Mouse (Mus musculus) neural tube, embryonic 14.5 days (tissue): ENCODE results near the gene Slc9a2. TPM values are rescaled to one million over a fixed set of nuclear protein-coding genes. Genes with fewer than 3 reads are reported as not detected.
A peak's percentile ranks its signal among the peaks of the same experiment; 100 is the strongest.

ENCODE experiments used
- ATAC-seq: fragments of 200-750 bp; cut with Nextera tagmentation; 2 replicates; pipeline ENCODE4 v1.8.0; 2017; ENCODE audit warnings: low read depth, mild to moderate bottlenecking, moderate TSS enrichment, moderate library complexity
- H3K27ac ChIP-seq: fragments of 300-500 bp; sonication (generic); 2 replicates; pipeline ENCODE4 v1.5.1; 2014; ENCODE audit warnings: low read depth, mild to moderate bottlenecking, control low read depth, low read length, moderate library complexity, mixed read lengths
- H3K27me3 ChIP-seq: fragments of 300-500 bp; sonication (generic); 2 replicates; pipeline ENCODE4 v1.6.1; 2014; ENCODE audit warnings: low read length; ENCODE audit not compliant: control insufficient read depth, insufficient read depth
- H3K36me3 ChIP-seq: fragments of 300-500 bp; sonication (generic); 2 replicates; pipeline ENCODE4 v1.6.1; 2014; ENCODE audit warnings: low read length, mixed read lengths; ENCODE audit not compliant: control insufficient read depth, insufficient read depth
- H3K4me1 ChIP-seq: fragments of 300-500 bp; sonication (generic); 2 replicates; pipeline ENCODE4 v1.6.1; 2014; ENCODE audit warnings: low read length; ENCODE audit not compliant: control insufficient read depth, insufficient read depth
- H3K4me2 ChIP-seq: fragments of 300-500 bp; sonication (generic); 2 replicates; pipeline ENCODE4 v1.6.1; 2014; ENCODE audit warnings: mild to moderate bottlenecking, low read depth, low read length, control low read depth
- H3K4me3 ChIP-seq: fragments of 300-500 bp; sonication (generic); 2 replicates; pipeline ENCODE4 v1.5.1; 2014; ENCODE audit warnings: low read depth, low read length, control low read depth, mixed read lengths
- H3K9ac ChIP-seq: fragments of 300-500 bp; sonication (generic); replicated peaks from 2 replicates; pipeline ENCODE4 v1.6.1; 2014; ENCODE audit warnings: low read depth, mild to moderate bottlenecking, control low read depth, low read length, mixed read lengths
- H3K9me3 ChIP-seq: fragments of 300-500 bp; sonication (generic); 2 replicates; pipeline ENCODE4 v1.6.1; 2016; ENCODE audit warnings: low read length; ENCODE audit not compliant: control insufficient read depth
- WGBS: fragments of 180-500 bp; shearing (Covaris S2); extraction: QIAGEN DNeasy Blood & Tissue Kit; methylation state at CpG from one replicate; pipeline ENCODE4 v1.1.7; 2014; 5-methylcytosine and 5-hydroxymethylcytosine counted together
- polyA plus RNA-seq: library from polyadenylated mRNA; unstranded; fragments of >200 nt; fragmentation: Nextera tagmentation; extraction: Ambion mirVana; gene quantifications from 2 replicates; pipeline ENCODE4 v1.2.1, GENCODE M21; 2014

Gene Slc9a2
- polyA plus RNA-seq, 1 experiment from 2014 or later, result 0.16 TPM

- Histone ChIP-seq H3K9ac (peak overlapping the region; percentile 33), H3K4me1 (peaks cover 4% of the 10 kb centered on the region; the same call in 1 of the 2 replicates), H3K27ac (no peak overlapping the region), H3K27me3 (peaks cover 26% of the 10 kb centered on the region), H3K4me2 (peak overlapping the region; percentile 99), H3K4me3 (peak overlapping the region; percentile 58), H3K9me3 (no peaks in the 10 kb centered on the region), H3K36me3 (no peaks in the 10 kb centered on the region)
- WGBS, result 4% methylated on average over 44 of the region's 44 CpGs
- peak; percentile 75 for ATAC-seq
Measured at GRCm38 (mm10) chr1:40681699-40682510, 1.5 kb downstream of the Slc9a2 start.

GRCm38 (mm10) chr1:40694296-40694695 lies 13.9 kb downstream of the Slc9a2 start:
- H3K4me1 ChIP-seq, result no peaks in the 10 kb centered on the region
- no peaks in the 10 kb centered on the region for H3K9me3 ChIP-seq
- no peak overlapping the region for H3K4me3 ChIP-seq
- no peaks in the 10 kb centered on the region for H3K27me3 ChIP-seq
- H3K9ac ChIP-seq, result no peak overlapping the region
- WGBS, result 91% methylated on average over 13 of the region's 13 CpGs
- ATAC-seq, result no peak
- H3K4me2 ChIP-seq, result no peak overlapping the region
- H3K36me3 ChIP-seq, result no peaks in the 10 kb centered on the region
- no peak overlapping the region for H3K27ac ChIP-seq

- Histone ChIP-seq H3K27me3 (no peaks in the 10 kb centered on the region), H3K36me3 (no peaks in the 10 kb centered on the region), H3K4me2 (no peak overlapping the region), H3K9ac (no peak overlapping the region), H3K9me3 (no peaks in the 10 kb centered on the region), H3K27ac (no peak overlapping the region), H3K4me1 (no peaks in the 10 kb centered on the region), H3K4me3 (no peak overlapping the region)
- WGBS, result 92% methylated on average over 3 of the region's 3 CpGs
- no peak for ATAC-seq
Measured at GRCm38 (mm10) chr1:40696436-40696835, 16.1 kb downstream of the Slc9a2 start.

GRCm38 (mm10) chr1:40705099-40705498 lies 24.7 kb downstream of the Slc9a2 start:
- 90% methylated on average over 4 of the region's 4 CpGs for WGBS
- H3K4me1 ChIP-seq, result no peaks in the 10 kb centered on the region
- no peak overlapping the region for H3K9ac ChIP-seq
- no peaks in the 10 kb centered on the region for H3K27me3 ChIP-seq
- no peak overlapping the region for H3K4me3 ChIP-seq
- H3K9me3 ChIP-seq, result no peaks in the 10 kb centered on the region
- H3K36me3 ChIP-seq, result no peaks in the 10 kb centered on the region
- no peak for ATAC-seq
- H3K27ac ChIP-seq, result no peak overlapping the region
- H3K4me2 ChIP-seq, result no peak overlapping the region

GRCm38 (mm10) chr1:40714950-40715349 lies 34.6 kb downstream of the Slc9a2 start:
- no peak for ATAC-seq
- no peaks in the 10 kb centered on the region for H3K9me3 ChIP-seq
- no peak overlapping the region for H3K27ac ChIP-seq
- H3K36me3 ChIP-seq, result no peaks in the 10 kb centered on the region
- H3K9ac ChIP-seq, result no peak overlapping the region
- H3K4me3 ChIP-seq, result no peak overlapping the region
- no peak overlapping the region for H3K4me2 ChIP-seq
- WGBS, result 75% methylated on average over 9 of the region's 9 CpGs
- H3K4me1 ChIP-seq, result no peaks in the 10 kb centered on the region
- no peaks in the 10 kb centered on the region for H3K27me3 ChIP-seq

GRCm38 (mm10) chr1:40726051-40726450 lies 45.7 kb downstream of the Slc9a2 start:
- no peaks in the 10 kb centered on the region for H3K9me3 ChIP-seq
- no peaks in the 10 kb centered on the region for H3K4me1 ChIP-seq
- no peak overlapping the region for H3K4me2 ChIP-seq
- no peaks in the 10 kb centered on the region for H3K36me3 ChIP-seq
- no peak overlapping the region for H3K4me3 ChIP-seq
- WGBS, result 86% methylated on average over 10 of the region's 10 CpGs
- no peak overlapping the region for H3K27ac ChIP-seq
- ATAC-seq, result no peak
- H3K27me3 ChIP-seq, result no peaks in the 10 kb centered on the region
- H3K9ac ChIP-seq, result no peak overlapping the region

GRCm38 (mm10) chr1:40727404-40727803 lies 47.0 kb downstream of the Slc9a2 start:
- Histone ChIP-seq H3K9ac (no peak overlapping the region), H3K36me3 (no peaks in the 10 kb centered on the region), H3K4me1 (no peaks in the 10 kb centered on the region), H3K9me3 (no peaks in the 10 kb centered on the region), H3K4me2 (no peak overlapping the region), H3K4me3 (no peak overlapping the region), H3K27ac (no peak overlapping the region), H3K27me3 (no peaks in the 10 kb centered on the region)
- WGBS, result 92% methylated on average over 7 of the region's 7 CpGs
- no peak for ATAC-seq

- Histone ChIP-seq H3K27me3 (no peaks in the 10 kb centered on the region), H3K27ac (no peak overlapping the region), H3K36me3 (no peaks in the 10 kb centered on the region), H3K4me3 (no peak overlapping the region), H3K9ac (no peak overlapping the region), H3K9me3 (no peaks in the 10 kb centered on the region), H3K4me1 (no peaks in the 10 kb centered on the region), H3K4me2 (no peak overlapping the region)
- ATAC-seq, result no peak
- 95% methylated on average over 1 of the region's 1 CpGs for WGBS
Measured at GRCm38 (mm10) chr1:40728636-40729035, 48.3 kb downstream of the Slc9a2 start.

GRCm38 (mm10) chr1:40737671-40738070 lies 57.3 kb downstream of the Slc9a2 start:
- Histone ChIP-seq H3K27me3 (no peaks in the 10 kb centered on the region), H3K4me2 (no peak overlapping the region), H3K9me3 (no peaks in the 10 kb centered on the region), H3K27ac (no peak overlapping the region), H3K4me3 (no peak overlapping the region), H3K9ac (no peak overlapping the region), H3K4me1 (no peaks in the 10 kb centered on the region), H3K36me3 (no peaks in the 10 kb centered on the region)
- WGBS, result 76% methylated on average over 8 of the region's 8 CpGs
- no peak for ATAC-seq
